Mouse (Mus musculus) spleen, adult 10 weeks (tissue): ENCODE measurements around the gene Tnpo3. TPM values are rescaled to one million over a fixed set of nuclear protein-coding genes. Genes with fewer than 3 reads are reported as not detected.

ENCODE experiments used
- polyA plus RNA-seq: library from polyadenylated mRNA; stranded (reverse); fragments of 350-450 nt; fragmentation: Illumina TruSeq; extraction: RNeasy Lipid Tissue Mini Kit (QIAGEN cat#74804); gene quantifications from one replicate; pipeline ENCODE4 v1.2.3, GENCODE M21; 2015; ENCODE audit warnings: low replicate concordance; ENCODE audit not compliant: insufficient read depth

The Tnpo3 gene
- polyA plus RNA-seq: 80.4 TPM

GRCm38 (mm10) chr6:29609111-29610019 is at the start of gene Tnpo3:
Gene Tnpo3, minus strand, starts transcription at chr6:29609887.

GRCm38 (mm10) chr6:29526281-29527251 is 83.1 kb downstream of the Tnpo3 start, which contains the start of gene Irf5:
Gene Irf5, plus strand, starts transcription at chr6:29526625.

GRCm38 (mm10) chr6:29507447-29508309 is 102.0 kb downstream of the Tnpo3 start, which contains the start of gene Kcp:
Gene Kcp, minus strand, starts transcription at chr6:29507952.

Other genes starting within 250 kb of the Tnpo3 start
- not detected for gene Opn1sw, start 221.4 kb downstream of the Tnpo3 start, polyA plus RNA-seq
- 0.18 TPM for gene Ccdc136, start 213.6 kb downstream of the Tnpo3 start, polyA plus RNA-seq
- 0.11 TPM for gene Flnc, start 176.6 kb downstream of the Tnpo3 start, polyA plus RNA-seq
- 107 TPM for gene Atp6v1f, start 142.2 kb downstream of the Tnpo3 start, polyA plus RNA-seq
- not detected for gene Atp6v1fnb, start 138.4 kb downstream of the Tnpo3 start, polyA plus RNA-seq
- 1.2 TPM for gene Kcp, start 101.9 kb downstream of the Tnpo3 start, polyA plus RNA-seq
- gene Irf5, start 83.3 kb downstream of the Tnpo3 start, polyA plus RNA-seq: 97.3 TPM
- 21.4 TPM for gene Tspan33, start 84.3 kb upstream of the Tnpo3 start, polyA plus RNA-seq
- gene Smo, start 125.6 kb upstream of the Tnpo3 start, polyA plus RNA-seq: 3.8 TPM
- 38.4 TPM for gene Ahcyl2, start 158.1 kb upstream of the Tnpo3 start, polyA plus RNA-seq